Mouse (Mus musculus) small intestine, adult 2 months (tissue): Measurements from ENCODE around the gene Akr1b3.

Experiments used
- CTCF ChIP-seq: fragments of 200-500 bp; IDR thresholded peaks from 2 replicates; pipeline ENCODE4 v1.5.1; 2012; ENCODE audit warnings: low read depth, mild to moderate bottlenecking, control low read depth, inconsistent platforms, low read length, moderate library complexity, mixed read lengths; ENCODE audit not compliant: insufficient replicate concordance, insufficient read length; ENCODE audit errors: extremely low read depth
- POLR2A ChIP-seq: fragments of 200-500 bp; IDR thresholded peaks from 2 replicates; pipeline ENCODE4 v1.6.1; 2012; ENCODE audit warnings: low read depth, mild to moderate bottlenecking, control low read depth, inconsistent platforms, low read length, moderate library complexity

GRCm38 (mm10) chr6:34355349-34355747 lies 38.1 kb upstream of the Akr1b3 start:
- TF ChIP-seq CTCF (no peak), POLR2A (no peak)
